Mouse (Mus musculus): ENCODE measurements around the gene Shroom3. TPM values are rescaled to one million over a fixed set of nuclear protein-coding genes. Genes with fewer than 3 reads are reported as not detected.

The Shroom3 gene
- polyA plus RNA-seq, 1 experiment from 2014 or later = 8.3 TPM

GRCm38 (mm10) chr5:92751488-92751887, 68.3 kb downstream of the Shroom3 start:
- Histone ChIP-seq H3K4me2 (replicated peaks; ENCODE audit: low read depth, low read length) (no peak overlapping the region), H3K27ac (ENCODE audit: low read length) (no peak overlapping the region), H3K4me1 (ENCODE audit: control insufficient read depth, insufficient read depth, low read length) (no peaks in the 10 kb centered on the region), H3K27me3 (ENCODE audit: control insufficient read depth, insufficient read depth, low read length) (no peaks in the 10 kb centered on the region), H3K36me3 (ENCODE audit: control insufficient read depth, insufficient read depth, low read length) (no peaks in the 10 kb centered on the region), H3K9ac (replicated peaks; ENCODE audit: low read depth, low read length) (no peak overlapping the region), H3K4me3 (ENCODE audit: low read depth, low read length) (no peak overlapping the region), H3K9me3 (ENCODE audit: control insufficient read depth, low read depth, low read length) (no peaks in the 10 kb centered on the region)
- ATAC-seq (ENCODE audit: insufficient number of reproducible peaks, insufficient read depth, low FRiP score, low read depth) = no peak
- 72% methylated on average over 4 of the region's 4 CpGs for WGBS

GRCm38 (mm10) chr5:92755241-92755775, 72.1 kb downstream of the Shroom3 start:
- no peak overlapping the region for H3K4me2 ChIP-seq (replicated peaks; ENCODE audit: low read depth, low read length)
- H3K9me3 ChIP-seq (ENCODE audit: control insufficient read depth, low read depth, low read length) = no peaks in the 10 kb centered on the region
- H3K4me3 ChIP-seq (ENCODE audit: low read depth, low read length) = no peak overlapping the region
- H3K9ac ChIP-seq (replicated peaks; ENCODE audit: low read depth, low read length) = no peak overlapping the region
- H3K27ac ChIP-seq (ENCODE audit: low read length) = no peak overlapping the region
- no peaks in the 10 kb centered on the region for H3K4me1 ChIP-seq (ENCODE audit: control insufficient read depth, insufficient read depth, low read length)
- no peak for ATAC-seq (ENCODE audit: insufficient number of reproducible peaks, insufficient read depth, low FRiP score, low read depth)
- 77% methylated on average over 7 of the region's 7 CpGs for WGBS
- H3K36me3 ChIP-seq (ENCODE audit: control insufficient read depth, insufficient read depth, low read length) = no peaks in the 10 kb centered on the region
- no peaks in the 10 kb centered on the region for H3K27me3 ChIP-seq (ENCODE audit: control insufficient read depth, insufficient read depth, low read length)

DNA sequence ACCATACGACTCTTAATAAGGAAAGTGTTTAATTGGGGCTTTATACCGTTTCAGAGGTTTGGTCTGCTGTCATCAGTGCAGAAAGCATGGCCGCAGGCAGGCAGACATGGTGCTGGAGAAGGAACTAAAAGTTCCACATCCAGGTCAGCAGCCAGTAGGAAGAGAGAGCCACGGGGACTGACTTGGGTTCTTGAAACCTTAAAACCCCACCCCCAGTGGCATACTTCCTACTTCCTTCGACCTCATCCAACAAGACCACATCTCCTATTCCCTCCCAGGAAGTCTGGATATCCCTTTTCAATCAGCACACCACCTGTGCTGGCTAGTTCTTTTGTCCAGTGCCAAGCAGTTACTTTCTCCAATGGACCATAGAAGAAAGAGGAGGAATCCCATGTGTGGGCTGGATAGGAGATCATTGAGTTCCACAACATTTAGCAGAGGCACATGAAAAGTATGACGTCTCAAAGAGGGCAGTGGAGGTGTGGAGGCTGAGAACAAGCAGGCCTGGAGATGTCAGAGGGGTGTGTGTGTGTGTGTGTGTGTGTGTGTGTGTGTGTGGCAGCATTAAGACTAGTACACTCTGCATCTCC, 76.0 kb downstream of the Shroom3 start:
- Histone ChIP-seq H3K4me3 (ENCODE audit: low read depth, low read length) (no peak overlapping the region), H3K4me2 (replicated peaks; ENCODE audit: low read depth, low read length) (no peak overlapping the region), H3K9me3 (ENCODE audit: control insufficient read depth, low read depth, low read length) (no peaks in the 10 kb centered on the region), H3K9ac (replicated peaks; ENCODE audit: low read depth, low read length) (no peak overlapping the region), H3K27ac (ENCODE audit: low read length) (no peak overlapping the region), H3K36me3 (ENCODE audit: control insufficient read depth, insufficient read depth, low read length) (no peaks in the 10 kb centered on the region), H3K4me1 (ENCODE audit: control insufficient read depth, insufficient read depth, low read length) (0 out of 2 replicates have a peak, but pooled peaks cover 4% of the 10 kb centered on the region), H3K27me3 (ENCODE audit: control insufficient read depth, insufficient read depth, low read length) (no peaks in the 10 kb centered on the region)
- 81% methylated on average over 6 of the region's 6 CpGs for WGBS
- ATAC-seq (ENCODE audit: insufficient number of reproducible peaks, insufficient read depth, low FRiP score, low read depth) = no peak

GRCm38 (mm10) chr5:92760542-92760941, 77.3 kb downstream of the Shroom3 start:
- no peak overlapping the region for H3K27ac ChIP-seq (ENCODE audit: low read length)
- H3K36me3 ChIP-seq (ENCODE audit: control insufficient read depth, insufficient read depth, low read length) = no peaks in the 10 kb centered on the region
- WGBS = 83% methylated on average over 7 of the region's 7 CpGs
- no peak overlapping the region for H3K9ac ChIP-seq (replicated peaks; ENCODE audit: low read depth, low read length)
- no peaks in the 10 kb centered on the region for H3K9me3 ChIP-seq (ENCODE audit: control insufficient read depth, low read depth, low read length)
- 0 out of 2 replicates have a peak, but pooled peaks cover 4% of the 10 kb centered on the region for H3K4me1 ChIP-seq (ENCODE audit: control insufficient read depth, insufficient read depth, low read length)
- H3K4me2 ChIP-seq (replicated peaks; ENCODE audit: low read depth, low read length) = no peak overlapping the region
- H3K27me3 ChIP-seq (ENCODE audit: control insufficient read depth, insufficient read depth, low read length) = no peaks in the 10 kb centered on the region
- H3K4me3 ChIP-seq (ENCODE audit: low read depth, low read length) = no peak overlapping the region
- ATAC-seq (ENCODE audit: insufficient number of reproducible peaks, insufficient read depth, low FRiP score, low read depth) = no peak

DNA sequence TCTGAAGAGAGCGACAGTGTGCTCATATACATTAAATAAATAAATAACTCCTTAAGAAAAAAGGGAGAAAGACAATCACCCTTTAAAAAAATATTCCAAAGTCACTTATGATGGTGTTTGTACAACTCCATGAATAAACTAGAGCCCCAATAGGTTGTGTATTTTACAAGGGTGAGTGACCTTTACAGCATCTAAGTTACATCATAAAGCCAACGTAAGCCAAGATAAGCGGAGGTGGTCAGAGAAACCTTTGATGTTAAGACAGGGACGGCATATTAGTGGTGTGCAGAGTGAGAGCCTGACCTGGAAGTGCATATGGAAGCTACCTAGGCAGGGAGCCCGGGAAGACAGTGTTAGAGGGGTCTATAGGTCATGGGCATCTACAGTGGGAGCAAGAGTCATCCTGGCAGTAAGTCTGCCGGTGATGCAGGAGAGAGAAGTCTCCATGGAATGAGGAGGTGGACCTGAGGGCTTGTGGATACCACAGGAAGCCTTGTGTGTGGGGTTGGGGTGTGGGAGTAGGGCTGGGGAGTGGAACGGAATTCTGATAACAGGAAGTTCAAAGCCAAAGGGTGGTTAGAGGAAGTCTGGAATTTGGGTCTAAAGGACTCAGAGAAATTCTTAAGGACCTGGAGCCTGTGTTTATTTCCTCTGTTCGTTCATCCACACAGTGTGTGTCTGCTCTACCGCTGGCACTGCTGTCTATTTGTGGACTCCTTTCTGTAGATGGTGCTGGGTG, 78.5 kb downstream of the Shroom3 start:
- Histone ChIP-seq H3K4me1 (ENCODE audit: control insufficient read depth, insufficient read depth, low read length) (0 out of 2 replicates have a peak, but pooled peaks cover 4% of the 10 kb centered on the region), H3K9ac (replicated peaks; ENCODE audit: low read depth, low read length) (no peak overlapping the region), H3K36me3 (ENCODE audit: control insufficient read depth, insufficient read depth, low read length) (no peaks in the 10 kb centered on the region), H3K27me3 (ENCODE audit: control insufficient read depth, insufficient read depth, low read length) (no peaks in the 10 kb centered on the region), H3K4me2 (replicated peaks; ENCODE audit: low read depth, low read length) (no peak overlapping the region), H3K9me3 (ENCODE audit: control insufficient read depth, low read depth, low read length) (no peaks in the 10 kb centered on the region), H3K4me3 (ENCODE audit: low read depth, low read length) (no peak overlapping the region), H3K27ac (ENCODE audit: low read length) (no peak overlapping the region)
- 68% methylated on average over 9 of the region's 9 CpGs for WGBS
- ATAC-seq (ENCODE audit: insufficient number of reproducible peaks, insufficient read depth, low FRiP score, low read depth) = no peak

DNA sequence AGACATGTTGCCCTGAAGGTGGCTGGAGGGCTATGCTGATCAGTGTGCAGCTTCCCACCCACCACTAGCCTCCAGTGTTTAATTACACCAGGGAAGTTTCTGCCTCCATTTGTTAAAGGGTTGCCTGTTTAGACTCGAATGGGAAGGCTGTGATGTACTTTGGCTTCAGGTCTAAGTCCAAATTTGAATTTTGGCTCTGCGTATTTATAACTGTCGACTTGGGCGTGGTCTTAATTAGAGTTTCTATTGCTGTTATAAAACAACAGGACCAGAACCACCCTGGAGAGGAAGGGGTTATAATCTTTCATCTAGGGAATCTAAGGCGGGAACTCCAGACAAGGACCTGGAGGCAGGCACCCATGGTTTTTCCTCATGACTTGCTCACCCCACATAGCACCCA, 79.2 kb downstream of the Shroom3 start:
- Histone ChIP-seq H3K4me2 (replicated peaks; ENCODE audit: low read depth, low read length) (no peak overlapping the region), H3K27ac (ENCODE audit: low read length) (no peak overlapping the region; the same call in 1 of the 2 replicates), H3K9ac (replicated peaks; ENCODE audit: low read depth, low read length) (no peak overlapping the region), H3K9me3 (ENCODE audit: control insufficient read depth, low read depth, low read length) (no peaks in the 10 kb centered on the region), H3K4me1 (ENCODE audit: control insufficient read depth, insufficient read depth, low read length) (0 out of 2 replicates have a peak, but pooled peaks cover 4% of the 10 kb centered on the region), H3K27me3 (ENCODE audit: control insufficient read depth, insufficient read depth, low read length) (no peaks in the 10 kb centered on the region), H3K36me3 (ENCODE audit: control insufficient read depth, insufficient read depth, low read length) (no peaks in the 10 kb centered on the region), H3K4me3 (ENCODE audit: low read depth, low read length) (no peak overlapping the region)
- WGBS = 75% methylated on average over 5 of the region's 5 CpGs
- no peak for ATAC-seq (ENCODE audit: insufficient number of reproducible peaks, insufficient read depth, low FRiP score, low read depth)

DNA sequence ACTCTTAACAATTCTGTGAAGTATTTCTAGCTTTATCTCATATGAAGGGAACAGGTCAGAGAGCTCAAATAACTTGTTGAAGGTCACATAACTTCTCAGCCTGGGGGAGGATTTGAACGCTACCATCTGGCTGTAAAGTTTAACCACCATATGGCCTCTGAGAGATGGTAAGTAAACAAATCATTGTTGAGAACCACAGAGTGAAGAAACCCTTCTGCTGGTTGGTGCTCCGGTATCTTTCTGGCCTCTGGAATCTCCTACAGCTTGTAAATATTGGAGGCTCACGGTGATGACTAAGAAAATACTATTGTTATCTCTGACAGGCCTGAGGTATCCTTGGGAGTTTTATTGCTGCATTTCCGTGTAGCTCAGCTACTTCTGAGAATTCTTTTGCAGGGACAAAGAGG, 80.3 kb downstream of the Shroom3 start:
- WGBS = 8% methylated on average over 4 of the region's 4 CpGs
- no peaks in the 10 kb centered on the region for H3K27me3 ChIP-seq (ENCODE audit: control insufficient read depth, insufficient read depth, low read length)
- H3K36me3 ChIP-seq (ENCODE audit: control insufficient read depth, insufficient read depth, low read length) = no peaks in the 10 kb centered on the region
- H3K4me2 ChIP-seq (replicated peaks; ENCODE audit: low read depth, low read length) = no peak overlapping the region
- no peak overlapping the region for H3K4me3 ChIP-seq (ENCODE audit: low read depth, low read length)
- no peaks in the 10 kb centered on the region for H3K9me3 ChIP-seq (ENCODE audit: control insufficient read depth, low read depth, low read length)
- no peak overlapping the region; the same call in 1 of the 2 replicates for H3K27ac ChIP-seq (ENCODE audit: low read length)
- no peak overlapping the region for H3K9ac ChIP-seq (replicated peaks; ENCODE audit: low read depth, low read length)
- ATAC-seq (ENCODE audit: insufficient number of reproducible peaks, insufficient read depth, low FRiP score, low read depth) = no peak
- H3K4me1 ChIP-seq (ENCODE audit: control insufficient read depth, insufficient read depth, low read length) = 0 out of 2 replicates have a peak, but pooled peaks cover 4% of the 10 kb centered on the region

- Histone ChIP-seq H3K9ac (replicated peaks; ENCODE audit: low read depth, low read length) (no peak overlapping the region), H3K4me2 (replicated peaks; ENCODE audit: low read depth, low read length) (no peak overlapping the region), H3K36me3 (ENCODE audit: control insufficient read depth, insufficient read depth, low read length) (no peaks in the 10 kb centered on the region), H3K27me3 (ENCODE audit: control insufficient read depth, insufficient read depth, low read length) (no peaks in the 10 kb centered on the region), H3K4me1 (ENCODE audit: control insufficient read depth, insufficient read depth, low read length) (0 out of 2 replicates have a peak, but pooled peaks cover 4% of the 10 kb centered on the region), H3K4me3 (ENCODE audit: low read depth, low read length) (no peak overlapping the region), H3K27ac (ENCODE audit: low read length) (no peak overlapping the region), H3K9me3 (ENCODE audit: control insufficient read depth, low read depth, low read length) (no peaks in the 10 kb centered on the region)
- no peak for ATAC-seq (ENCODE audit: insufficient number of reproducible peaks, insufficient read depth, low FRiP score, low read depth)
- WGBS = 42% methylated on average over 4 of the region's 4 CpGs
Measured at GRCm38 (mm10) chr5:92766301-92766700, 83.1 kb downstream of the Shroom3 start.

Measured in stomach, embryonic 14.5 days (tissue).